Mouse (Mus musculus) cerebellum, adult 8-10 months (tissue): ENCODE measurements around the gene Osmr.
"Not testable (repeated sequence)": the region's sequence is repeated elsewhere in the genome, so short reads cannot be mapped to it uniquely, and the experiment has no call there.

Experiments used
- DNase-seq: peaks from one replicate; pipeline ENCODE4 v3.0.0; 2022

Osmr gene

GRCm38 (mm10) chr15:6859781-6860180, 15.0 kb downstream of the Osmr start:
- no peak for DNase-seq

GRCm38 (mm10) chr15:6858871-6859270, 15.9 kb downstream of the Osmr start:
- DNase-seq: no peak

- no peak for DNase-seq
Measured at GRCm38 (mm10) chr15:6857270-6857905, 17.4 kb downstream of the Osmr start.

GRCm38 (mm10) chr15:6849851-6850250, 24.9 kb downstream of the Osmr start:
- DNase-seq: no peak

DNA sequence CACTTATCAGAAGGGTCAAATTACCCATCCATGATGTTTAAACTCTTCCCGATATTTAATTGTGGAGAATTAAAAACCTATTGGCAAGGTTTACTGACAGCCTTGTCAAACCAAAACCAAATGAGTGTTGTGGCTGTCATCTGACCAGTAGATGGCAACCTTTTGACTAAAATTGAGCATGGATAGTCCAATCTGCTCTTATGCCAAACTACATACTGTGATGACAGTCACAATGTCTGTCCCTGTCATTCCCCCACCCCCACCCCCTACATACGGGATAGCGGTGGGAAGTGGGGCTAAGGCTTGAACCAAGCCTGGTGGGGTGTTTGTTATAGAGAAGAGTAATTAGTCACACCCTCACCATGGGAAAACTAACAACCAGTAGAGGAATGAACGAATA, 34.6 kb downstream of the Osmr start:
- DNase-seq: no peak

GRCm38 (mm10) chr15:6815807-6816206, 59.0 kb downstream of the Osmr start:
- DNase-seq: no peak

DNA sequence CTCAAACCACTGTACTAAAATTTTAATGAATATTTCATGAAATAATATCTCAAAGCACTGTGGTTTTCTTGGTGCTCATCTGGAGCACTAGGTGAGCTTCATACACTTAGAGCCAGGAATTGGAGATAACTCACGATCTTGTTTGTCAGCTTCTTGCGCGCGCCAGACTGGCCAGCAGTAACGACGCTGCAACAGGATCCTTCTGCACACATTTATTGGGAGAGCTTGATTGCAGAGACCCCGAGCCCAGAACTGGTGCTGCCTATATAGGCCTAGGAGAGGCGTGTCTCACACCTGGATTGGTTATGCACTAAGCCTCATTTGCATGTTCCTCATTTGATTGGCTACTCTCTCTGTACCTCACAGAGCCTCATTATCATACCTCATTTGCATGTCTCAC, 73.6 kb downstream of the Osmr start:
- not testable (repeated sequence) for DNase-seq

DNA sequence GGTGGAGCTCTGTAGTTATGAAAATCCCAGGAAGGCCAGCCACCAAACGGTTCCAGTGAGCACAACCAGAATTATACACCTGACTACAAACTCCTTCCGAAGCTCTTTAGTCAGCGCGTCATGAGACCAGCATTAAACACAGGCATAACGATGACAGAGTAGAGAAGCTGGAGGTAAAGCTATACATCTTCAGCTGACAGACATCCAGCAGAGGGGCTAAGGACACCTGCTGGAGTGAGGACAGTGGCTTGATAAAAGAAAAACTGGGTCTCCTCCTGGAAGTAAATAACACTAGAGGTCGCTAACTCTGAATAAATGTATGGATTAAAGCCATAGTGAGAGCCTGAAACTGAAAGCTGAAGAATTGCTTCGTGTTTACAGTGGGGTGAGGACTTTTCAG, 81.9 kb downstream of the Osmr start:
- no peak for DNase-seq

GRCm38 (mm10) chr15:6791648-6792047, 83.1 kb downstream of the Osmr start:
- no peak for DNase-seq

GRCm38 (mm10) chr15:6790011-6790410, 84.8 kb downstream of the Osmr start:
- no peak for DNase-seq

- DNase-seq: no peak
Measured at GRCm38 (mm10) chr15:6787236-6787635, 87.5 kb downstream of the Osmr start.

GRCm38 (mm10) chr15:6786212-6786611, 88.6 kb downstream of the Osmr start:
- no peak for DNase-seq

DNA sequence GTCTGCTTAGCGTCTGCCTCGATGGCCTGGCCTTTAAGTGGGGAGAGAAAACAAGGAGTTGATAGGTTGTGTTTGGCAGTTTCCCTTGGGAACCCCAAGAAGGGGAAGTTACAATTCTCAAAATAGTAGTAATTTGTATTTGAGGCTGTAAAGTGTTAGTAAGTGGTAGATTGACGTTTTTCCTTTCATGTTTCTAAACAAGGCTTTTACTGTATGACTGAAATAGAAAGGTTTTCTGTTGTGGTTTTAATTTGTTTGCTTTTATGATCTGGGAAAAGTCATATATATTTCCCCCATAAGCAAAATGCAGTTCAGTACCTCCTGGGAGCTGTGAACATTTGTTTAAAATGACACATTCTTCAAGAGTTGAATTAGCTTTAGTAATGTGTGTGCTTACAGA, 102.5 kb downstream of the Osmr start:
- DNase-seq: no peak
